Mouse (Mus musculus): ENCODE results near the gene Mall.

- TF ChIP-seq CTCF (IDR thresholded peaks at IDR 0.05; ENCODE audit: extremely low read depth, insufficient read depth, low read length): no peak
- no peak for TF ChIP-seq POLR2A (IDR thresholded peaks at IDR 0.05; ENCODE audit: extremely low read depth, insufficient read depth, low read length)
Observed at GRCm38 (mm10) chr2:127708792-127709191, 20.9 kb downstream of the Mall start.
